Mouse (Mus musculus): ENCODE results near the gene Telo2. TPM values are rescaled to one million over a fixed set of nuclear protein-coding genes. Genes with fewer than 3 reads are reported as not detected.

Gene Telo2
- total and polyA plus RNA-seq, 3 experiments = 25.5 to 34.9 (median 28.4) TPM

GRCm38 (mm10) chr17:25115664-25116432, at the start of gene Telo2 (continued):
- peak; percentile 74 for TF ChIP-seq MEF2A (IDR thresholded peaks at IDR 0.05; ENCODE audit: borderline replicate concordance, low read depth, low read length)

GRCm38 (mm10) chr17:25164770-25165169, 49.0 kb upstream of the Telo2 start:
- H3K4me1 ChIP-seq (ENCODE audit: control insufficient read depth in 1 of 2, insufficient read depth in 2 of 2) = no peaks in the 10 kb centered on the region
- H3K4me3 ChIP-seq (replicated peaks in 1 of 3; ENCODE audit: low read depth in 2 of 3, low read length in 2 of 3, poor library complexity in 1 of 3) = no peak overlapping the region
- TF ChIP-seq NELFE (IDR thresholded peaks at IDR 0.05; ENCODE audit: low read depth, low read length) = no peak
- TF ChIP-seq CHD1 (IDR thresholded peaks at IDR 0.05; ENCODE audit: low read depth, low read length) = no peak
- TF ChIP-seq RAD21 (IDR thresholded peaks at IDR 0.05; ENCODE audit: low read depth, low read length) = no peak
- TF ChIP-seq JUN (IDR thresholded peaks at IDR 0.05; ENCODE audit: insufficient read depth, low read depth, low read length) = no peak
- TF ChIP-seq POLR2A (IDR thresholded peaks at IDR 0.05; ENCODE audit: low read depth, low read length) = no peak
- TF ChIP-seq TCF12 (IDR thresholded peaks at IDR 0.05; ENCODE audit: low read depth, low read length) = no peak
- no peak for TF ChIP-seq E2F4 (IDR thresholded peaks at IDR 0.05; ENCODE audit: insufficient replicate concordance, low read depth, low read length)
- no peak for TF ChIP-seq USF2 (conservative IDR thresholded peaks at IDR 0.05; ENCODE audit: low read depth, low read length)
- no peak for TF ChIP-seq CHD2 (IDR thresholded peaks at IDR 0.05; ENCODE audit: low read length)
- no peak for TF ChIP-seq PAX5 (IDR thresholded peaks at IDR 0.05; ENCODE audit: low read length)
- H3K27ac ChIP-seq (ENCODE audit: insufficient read depth, low read depth) = no peak overlapping the region
- H3K79me2 ChIP-seq (replicated peaks; ENCODE audit: control insufficient read depth, extremely low read depth, insufficient read depth, poor library complexity, severe bottlenecking) = no peaks in the 10 kb centered on the region
- H3K36me3 ChIP-seq (replicated peaks in 1 of 2; ENCODE audit: control insufficient read depth in 1 of 2, insufficient read depth in 1 of 2, low read length in 1 of 2) = peaks cover 18 to 37% of the 10 kb centered on the region in 2 experiments
- peaks cover 40% of the 10 kb centered on the region for H3K27me3 ChIP-seq (replicated peaks)
- no peak overlapping the region for H3K4me2 ChIP-seq (ENCODE audit: insufficient read depth, low read depth, poor library complexity, severe bottlenecking)
- H3K9ac ChIP-seq (ENCODE audit: insufficient read depth, low read depth) = no peak overlapping the region
- in situ Hi-C loops (cut with MboI; ENCODE audit: low pct_ligation_motif_present, low pct_unique_long_range_greater_than_20kb, low sequenced_read_pairs) = no loop called here
- no peaks in the 10 kb centered on the region for H3K9me3 ChIP-seq (replicated peaks; ENCODE audit: low read length)
- dilution Hi-C loops (cut with MboI; ENCODE audit: extremely low pct_ligation_motif_present, extremely low pct_unique_long_range_greater_than_20kb, low sequenced_read_pairs) = no loop called here
- no peak for DNase-seq (ENCODE audit: extremely low read depth)

- Histone ChIP-seq H3K27me3 (replicated peaks) (peaks cover 27% of the 10 kb centered on the region), H3K4me3 (replicated peaks in 1 of 3; ENCODE audit: low read depth in 2 of 3, low read length in 2 of 3, poor library complexity in 1 of 3) (no peak overlapping the region), H3K4me2 (ENCODE audit: insufficient read depth, low read depth, poor library complexity, severe bottlenecking) (no peak overlapping the region), H3K36me3 (replicated peaks in 1 of 2; ENCODE audit: control insufficient read depth in 1 of 2, insufficient read depth in 1 of 2, low read length in 1 of 2) (peaks cover 23 to 46% of the 10 kb centered on the region in 2 experiments), H3K9ac (ENCODE audit: insufficient read depth, low read depth) (no peak overlapping the region), H3K79me2 (replicated peaks; ENCODE audit: control insufficient read depth, extremely low read depth, insufficient read depth, poor library complexity, severe bottlenecking) (no peaks in the 10 kb centered on the region), H3K4me1 (ENCODE audit: control insufficient read depth in 1 of 2, insufficient read depth in 2 of 2) (no peaks in the 10 kb centered on the region), H3K27ac (ENCODE audit: insufficient read depth, low read depth) (no peak overlapping the region), H3K9me3 (replicated peaks; ENCODE audit: low read length) (no peaks in the 10 kb centered on the region)
- no peak for DNase-seq (ENCODE audit: extremely low read depth)
- in situ Hi-C loops (cut with MboI; ENCODE audit: low pct_ligation_motif_present, low pct_unique_long_range_greater_than_20kb, low sequenced_read_pairs) (no loop called here), dilution Hi-C loops (cut with MboI; ENCODE audit: extremely low pct_ligation_motif_present, extremely low pct_unique_long_range_greater_than_20kb, low sequenced_read_pairs) (no loop called here)
- TF ChIP-seq E2F4 (IDR thresholded peaks at IDR 0.05; ENCODE audit: insufficient replicate concordance, low read depth, low read length) (no peak), CHD1 (IDR thresholded peaks at IDR 0.05; ENCODE audit: low read depth, low read length) (no peak), CHD2 (IDR thresholded peaks at IDR 0.05; ENCODE audit: low read length) (no peak), GABPA (IDR thresholded peaks at IDR 0.05; ENCODE audit: insufficient replicate concordance, low read depth, low read length) (no peak), EP300 (IDR thresholded peaks at IDR 0.05; ENCODE audit: low read length) (no peak), RCOR1 (conservative IDR thresholded peaks at IDR 0.05; ENCODE audit: low read depth, low read length) (no peak), KAT2A (IDR thresholded peaks at IDR 0.05; ENCODE audit: insufficient replicate concordance, low read length) (no peak), JUN (IDR thresholded peaks at IDR 0.05; ENCODE audit: insufficient read depth, low read depth, low read length) (no peak), ETS1 (conservative IDR thresholded peaks at IDR 0.05; ENCODE audit: low read depth, low read length) (no peak), POLR2A (IDR thresholded peaks at IDR 0.05; ENCODE audit: low read depth, low read length) (no peak), UBTF (IDR thresholded peaks at IDR 0.05; ENCODE audit: low read depth, low read length) (no peak), MAFK (IDR thresholded peaks at IDR 0.05; ENCODE audit: insufficient replicate concordance, low read length) (no peak), JUND (conservative IDR thresholded peaks at IDR 0.05; ENCODE audit: low read depth, low read length) (no peak), USF2 (conservative IDR thresholded peaks at IDR 0.05; ENCODE audit: low read depth, low read length) (no peak), BHLHE40 (IDR thresholded peaks at IDR 0.05; ENCODE audit: low read depth, low read length) (no peak), MAZ (IDR thresholded peaks at IDR 0.05; ENCODE audit: low read depth, low read length) (no peak), TBP (conservative IDR thresholded peaks at IDR 0.05; ENCODE audit: low read depth, low read length) (no peak), ZMIZ1 (IDR thresholded peaks at IDR 0.05; ENCODE audit: low read depth, low read length) (no peak)
These were observed 47.6 kb upstream of the Telo2 start for GRCm38 (mm10) chr17:25163387-25163786.

All from CH12.LX (cell line).